Mouse (Mus musculus): Measurements from ENCODE around the gene Suclg2.

DNA sequence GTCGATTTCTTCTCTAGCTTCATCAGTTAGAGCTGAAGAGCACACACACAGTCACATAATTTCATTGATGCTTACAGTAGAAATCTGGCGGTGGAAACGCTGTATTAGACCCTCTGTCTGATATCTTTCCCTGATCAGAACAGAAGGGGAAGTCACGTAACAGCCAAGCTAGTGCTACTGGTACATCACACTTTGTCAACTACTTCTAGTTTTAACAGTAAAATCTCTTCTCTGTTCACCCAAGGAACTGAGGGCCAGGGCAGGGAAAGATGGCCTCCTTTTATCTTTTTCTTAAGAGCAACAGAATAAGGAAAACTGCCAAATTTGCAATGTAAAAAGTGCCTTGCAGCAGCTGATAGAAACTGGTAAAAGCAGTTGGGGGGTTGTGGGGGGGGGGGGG is 97.8 kb downstream of the Suclg2 start:
- TF ChIP-seq CTCF (IDR thresholded peaks at IDR 0.05; ENCODE audit: extremely low read depth, insufficient read depth, insufficient read length, insufficient replicate concordance) (no peak), POLR2A (IDR thresholded peaks at IDR 0.05; ENCODE audit: low read depth, low read length) (no peak)

Measured in spleen, adult 2 months (tissue).